Comparison of ENCODE assay signal across 17 mouse cellular contexts in the genomic region with DNA sequence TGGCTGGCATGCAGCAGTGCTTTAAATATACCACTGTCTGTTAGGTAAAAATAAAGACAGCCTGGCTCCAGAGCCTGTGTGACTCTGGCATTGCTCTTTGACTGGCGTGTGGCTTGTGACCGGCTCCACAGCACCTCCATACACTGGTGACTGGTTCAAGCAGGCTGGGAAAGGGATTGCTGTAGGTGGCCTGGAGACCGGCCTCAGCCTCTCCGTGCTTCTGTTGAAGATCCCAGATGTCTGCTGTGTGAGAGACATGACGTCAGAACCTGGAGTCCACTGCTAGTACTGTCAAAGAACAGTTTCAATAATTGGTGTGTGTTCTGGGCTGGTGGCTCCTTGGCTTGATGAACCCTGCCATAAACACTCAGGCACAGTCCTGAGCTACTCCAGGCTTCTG.
DNase-seq lines count a peak whose midpoint lies in the region; ATAC-seq lines count a peak whose summit lies in the region.
"Had no signal": no experiment of that assay in that cellular context is flagged by ENCODE, and none has a peak within 500 bp of the region (broad histone marks: within the 10 kb centered on the region; RNA-seq: fewer than 3 reads in every experiment).

No protein-coding gene starts in this region.

- no peaks in the 10 kb centered on the region for H3K9me3 ChIP-seq in forebrain, embryonic 13.5 days (replicated peaks)
- H3K9me3 ChIP-seq in forebrain, embryonic 11.5 days (ENCODE audit: control insufficient read depth, low read length): no peaks in the 10 kb centered on the region
- H3K9me3 ChIP-seq in heart, embryonic 11.5 days (replicated peaks; ENCODE audit: control insufficient read depth, low read length): no peaks in the 10 kb centered on the region
- H3K9me3 ChIP-seq in megakaryocyte, embryonic 14.5 days: no peaks in the 10 kb centered on the region
- no peaks in the 10 kb centered on the region for H3K9me3 ChIP-seq in intestine, embryonic 15.5 days
- H3K9me3 ChIP-seq: embryonic facial prominence, embryonic 10.5 days; neural tube, embryonic 12.5 days had no signal

- intact Hi-C loops in heart, postnatal 14 days (cut with DNase I): no loop called here

- DNase-seq in forebrain, embryonic 11.5 days (ENCODE audit: low spot score): no peak
- no peak for DNase-seq in heart, postnatal 14 days
- no peak for DNase-seq in layer of hippocampus, adult 9-11 months
- DNase-seq: adrenal gland, postnatal 36 days; cerebellum, postnatal 14 days; lung, adult 2 months; right cerebral cortex, postnatal 4 days; thymus, adult 18-20 months had no signal

- H3K4me2 ChIP-seq in forebrain, embryonic 13.5 days: peak overlapping the region; percentile 16
- no peak overlapping the region for H3K4me2 ChIP-seq in forebrain, embryonic 11.5 days (ENCODE audit: low read depth, low read length, severe bottlenecking)
- H3K4me2 ChIP-seq in heart, embryonic 11.5 days: peak overlapping the region; percentile 57
- no peak overlapping the region for H3K4me2 ChIP-seq in intestine, embryonic 15.5 days (replicated peaks)
- H3K4me2 ChIP-seq: neural tube, embryonic 12.5 days had no signal

- H3K4me1 ChIP-seq in forebrain, embryonic 13.5 days: peaks cover 34% of the 10 kb centered on the region; the same call in 1 of the 2 replicates
- H3K4me1 ChIP-seq in forebrain, embryonic 11.5 days (replicated peaks; ENCODE audit: control insufficient read depth, insufficient read depth, low read length): no peaks in the 10 kb centered on the region
- peaks cover 54% of the 10 kb centered on the region for H3K4me1 ChIP-seq in heart, embryonic 11.5 days (ENCODE audit: control insufficient read depth, insufficient read depth, low read length)
- peaks cover 97% of the 10 kb centered on the region for H3K4me1 ChIP-seq in megakaryocyte, embryonic 14.5 days
- H3K4me1 ChIP-seq in intestine, embryonic 15.5 days (replicated peaks): peaks cover 27% of the 10 kb centered on the region

- WGBS in forebrain, embryonic 13.5 days: 82% methylated on average over 5 of the region's 5 CpGs
- 87% methylated on average over 5 of the region's 5 CpGs for WGBS in forebrain, embryonic 11.5 days
- 44% methylated on average over 5 of the region's 5 CpGs for WGBS in heart, embryonic 11.5 days (ENCODE audit: insufficient replicate concordance)
- 65% methylated on average over 5 of the region's 5 CpGs for WGBS in intestine, embryonic 15.5 days

- no peak overlapping the region for H3K4me3 ChIP-seq in forebrain, embryonic 13.5 days
- H3K4me3 ChIP-seq in forebrain, embryonic 11.5 days (ENCODE audit: low read depth, low read length): no peak overlapping the region
- peak overlapping the region; percentile 22; the same call in 1 of the 2 replicates for H3K4me3 ChIP-seq in heart, embryonic 11.5 days (ENCODE audit: low read depth, low read length)
- peak overlapping the region; percentile 40 for H3K4me3 ChIP-seq in megakaryocyte, embryonic 14.5 days (replicated peaks)
- H3K4me3 ChIP-seq in intestine, embryonic 15.5 days (replicated peaks): no peak overlapping the region
- H3K4me3 ChIP-seq: embryonic facial prominence, embryonic 10.5 days; erythroblast, embryonic 14.5 days; neural tube, embryonic 12.5 days had no signal

- H3K36me3 ChIP-seq in forebrain, embryonic 13.5 days (ENCODE audit: poor library complexity, severe bottlenecking): no peaks in the 10 kb centered on the region
- H3K36me3 ChIP-seq in forebrain, embryonic 11.5 days (ENCODE audit: control insufficient read depth, insufficient read depth, low read length): no peaks in the 10 kb centered on the region
- H3K36me3 ChIP-seq in heart, embryonic 11.5 days (ENCODE audit: control insufficient read depth, insufficient read depth, low read length): no peaks in the 10 kb centered on the region
- H3K36me3 ChIP-seq in megakaryocyte, embryonic 14.5 days (replicated peaks; ENCODE audit: low read length): peaks cover 27% of the 10 kb centered on the region
- H3K36me3 ChIP-seq in intestine, embryonic 15.5 days: no peaks in the 10 kb centered on the region
- H3K36me3 ChIP-seq: embryonic facial prominence, embryonic 10.5 days; neural tube, embryonic 12.5 days had no signal

- H3K27ac ChIP-seq in forebrain, embryonic 13.5 days: peak overlapping the region; percentile 25; the same call in 1 of the 2 replicates
- no peak overlapping the region for H3K27ac ChIP-seq in forebrain, embryonic 11.5 days (ENCODE audit: low read depth, low read length)
- H3K27ac ChIP-seq in heart, embryonic 11.5 days (ENCODE audit: low read depth, low read length): peak overlapping the region; percentile 62
- H3K27ac ChIP-seq in intestine, embryonic 15.5 days: peak overlapping the region; percentile 32; the same call in 1 of the 2 replicates
- H3K27ac ChIP-seq: embryonic facial prominence, embryonic 10.5 days; neural tube, embryonic 12.5 days had no signal

- peak; percentile 48; the same call in 1 of the 2 replicates for ATAC-seq in forebrain, embryonic 13.5 days
- ATAC-seq in forebrain, embryonic 11.5 days (replicated peaks; ENCODE audit: low FRiP score): no peak
- 0 out of 2 replicates have a peak, but pooled peaks have one; percentile 33 for ATAC-seq in heart, embryonic 11.5 days (replicated peaks; ENCODE audit: insufficient number of reproducible peaks, low FRiP score, low TSS enrichment)
- ATAC-seq in megakaryocyte, adult 5-6 weeks (ENCODE audit: poor library complexity, severe bottlenecking): no peak
- peak; percentile 51 for ATAC-seq in intestine, embryonic 15.5 days
- ATAC-seq: Patski had no signal

- no peaks in the 10 kb centered on the region for H3K27me3 ChIP-seq in forebrain, embryonic 13.5 days
- H3K27me3 ChIP-seq in forebrain, embryonic 11.5 days (ENCODE audit: control insufficient read depth, insufficient read depth, low read length): no peaks in the 10 kb centered on the region
- no peaks in the 10 kb centered on the region for H3K27me3 ChIP-seq in heart, embryonic 11.5 days (ENCODE audit: control insufficient read depth, insufficient read depth, low read length)
- no peaks in the 10 kb centered on the region for H3K27me3 ChIP-seq in megakaryocyte, embryonic 14.5 days (replicated peaks)
- no peaks in the 10 kb centered on the region for H3K27me3 ChIP-seq in intestine, embryonic 15.5 days (replicated peaks)
- H3K27me3 ChIP-seq: neural tube, embryonic 12.5 days; Patski had no signal

- H3K9ac ChIP-seq in forebrain, embryonic 13.5 days: no peak overlapping the region
- H3K9ac ChIP-seq in forebrain, embryonic 11.5 days (ENCODE audit: low read length): no peak overlapping the region
- no peak overlapping the region for H3K9ac ChIP-seq in heart, embryonic 11.5 days (ENCODE audit: low read depth, low read length)
- no peak overlapping the region for H3K9ac ChIP-seq in intestine, embryonic 15.5 days
- H3K9ac ChIP-seq: neural tube, embryonic 12.5 days had no signal

Comparison
In these comparisons a context has a peak if more than half of its experiments do, and no peak if none do; other contexts are left out.
1. ATAC-seq: peak in forebrain, embryonic 13.5 days (single experiment), heart, embryonic 11.5 days (single experiment) and intestine, embryonic 15.5 days (single experiment); none in forebrain, embryonic 11.5 days (single experiment) and megakaryocyte, adult 5-6 weeks (single experiment).
2. H3K4me2 ChIP-seq: peak in forebrain, embryonic 13.5 days (single experiment) and heart, embryonic 11.5 days (single experiment); none in forebrain, embryonic 11.5 days (single experiment) and intestine, embryonic 15.5 days (single experiment).
3. H3K4me3 ChIP-seq: peak in heart, embryonic 11.5 days (single experiment) and megakaryocyte, embryonic 14.5 days (single experiment); none in forebrain, embryonic 13.5 days (single experiment), forebrain, embryonic 11.5 days (single experiment) and intestine, embryonic 15.5 days (single experiment).